Mouse (Mus musculus) CH12.LX (cell line): Measurements from ENCODE around the gene Ppp1r26. TPM values are rescaled to one million over a fixed set of nuclear protein-coding genes. Genes with fewer than 3 reads are reported as not detected.
A peak's percentile ranks its signal among the peaks of the same experiment; 100 is the strongest.

Source experiments
- DNase-seq: peaks from one replicate; pipeline ENCODE4 v3.0.0-alpha.2; 2013; ENCODE audit errors: extremely low read depth
- H3K27ac ChIP-seq: 2 replicates; pipeline ENCODE4 v1.5.1; 2012; ENCODE audit warnings: low read depth, mild to moderate bottlenecking, control low read depth, moderate library complexity; ENCODE audit not compliant: insufficient read depth
- H3K27me3 ChIP-seq: replicated peaks from 2 replicates; pipeline ENCODE3; 2012; ENCODE audit warnings: inconsistent platforms
- H3K36me3 ChIP-seq, 2 experiments: replicated peaks in 1 of 2; 2 replicates each; pipeline versions ENCODE3 to v1.6.1; 2012; ENCODE audit warnings: inconsistent platforms in 1 of 2, low read length in 1 of 2, mild to moderate bottlenecking in 1 of 2, mixed read lengths in 1 of 2, moderate library complexity in 1 of 2; ENCODE audit not compliant: control insufficient read depth in 1 of 2, insufficient read depth in 1 of 2
- H3K4me1 ChIP-seq, 2 experiments: 2 replicates each; pipeline ENCODE4 v1.6.1; 2012; ENCODE audit warnings: inconsistent platforms in 1 of 2, moderate library complexity in 1 of 2; ENCODE audit not compliant: insufficient read depth in 2 of 2, control insufficient read depth in 1 of 2
- H3K4me2 ChIP-seq: 2 replicates; pipeline ENCODE4 v1.6.1; 2012; ENCODE audit warnings: low read depth, mild to moderate bottlenecking, control low read depth; ENCODE audit not compliant: poor library complexity, insufficient read depth, severe bottlenecking
- H3K4me3 ChIP-seq, 3 experiments: fragments of 150-350 bp in 1 of 3; sonication (generic) in 1 of 3; replicated peaks in 1 of 3; 2 replicates each; pipeline versions ENCODE3 to v1.5.1; 2011 to 2012; ENCODE audit warnings: low read depth in 2 of 3, low read length in 2 of 3, mild to moderate bottlenecking in 2 of 3, moderate library complexity in 2 of 3, control low read depth in 1 of 3, improper control_type of control experiment in 1 of 3, inconsistent platforms in 1 of 3, mixed read lengths in 1 of 3; ENCODE audit not compliant: poor library complexity in 1 of 3
- H3K79me2 ChIP-seq: replicated peaks from 2 replicates; pipeline ENCODE4 v1.6.1; 2012; ENCODE audit warnings: mild to moderate bottlenecking, moderate library complexity; ENCODE audit not compliant: control insufficient read depth, poor library complexity, insufficient read depth, severe bottlenecking; ENCODE audit errors: extremely low read depth
- H3K9ac ChIP-seq: 2 replicates; pipeline ENCODE4 v1.6.1; 2012; ENCODE audit warnings: low read depth, mild to moderate bottlenecking, control low read depth, moderate library complexity; ENCODE audit not compliant: insufficient read depth
- H3K9me3 ChIP-seq: replicated peaks from 2 replicates; pipeline ENCODE3; 2012; ENCODE audit warnings: low read length, inconsistent platforms, mixed read lengths
- BHLHE40 ChIP-seq: IDR thresholded peaks from 2 replicates; pipeline ENCODE4 v1.6.1; 2011; ENCODE audit warnings: mild to moderate bottlenecking, low read depth, low read length, improper control_type of control experiment
- CHD1 ChIP-seq: IDR thresholded peaks from 2 replicates; pipeline ENCODE4 v1.6.1; 2012; ENCODE audit warnings: low read depth, low read length, improper control_type of control experiment, inconsistent platforms
- CTCF ChIP-seq, 2 experiments: IDR thresholded peaks in 1 of 2; conservative IDR thresholded peaks in 1 of 2; 2 replicates each; pipeline ENCODE4 v1.5.1; 2011 to 2012; ENCODE audit warnings: low read depth in 2 of 2, low read length in 2 of 2, improper control_type of control experiment in 1 of 2, inconsistent platforms in 1 of 2, mild to moderate bottlenecking in 1 of 2, moderate library complexity in 1 of 2
- E2F4 ChIP-seq: IDR thresholded peaks from 2 replicates; pipeline ENCODE4 v1.6.1; 2011; ENCODE audit warnings: low read depth, low read length, improper control_type of control experiment; ENCODE audit not compliant: insufficient replicate concordance
- ELF1 ChIP-seq: IDR thresholded peaks from 2 replicates; pipeline ENCODE4 v1.6.1; 2014; ENCODE audit warnings: low read depth, mild to moderate bottlenecking, inconsistent platforms, low read length, improper control_type of control experiment
- EP300 ChIP-seq: IDR thresholded peaks from 2 replicates; pipeline ENCODE4 v1.6.1; 2011; ENCODE audit warnings: low read length, improper control_type of control experiment
- ETS1 ChIP-seq: conservative IDR thresholded peaks from 2 replicates; pipeline ENCODE4 v1.6.1; 2012; ENCODE audit warnings: low read depth, mild to moderate bottlenecking, inconsistent platforms, low read length, improper control_type of control experiment, moderate library complexity
- HCFC1 ChIP-seq: IDR thresholded peaks from 2 replicates; pipeline ENCODE4 v1.6.1; 2012; ENCODE audit warnings: low read depth, mild to moderate bottlenecking, inconsistent platforms, low read length, improper control_type of control experiment
- JUN ChIP-seq: IDR thresholded peaks from 2 replicates; pipeline ENCODE4 v1.6.1; 2011; ENCODE audit warnings: low read depth, mild to moderate bottlenecking, low read length, improper control_type of control experiment, moderate library complexity; ENCODE audit not compliant: insufficient read depth
- KAT2A ChIP-seq: IDR thresholded peaks from 2 replicates; pipeline ENCODE4 v1.6.1; 2012; ENCODE audit warnings: low read length, improper control_type of control experiment, inconsistent platforms; ENCODE audit not compliant: insufficient replicate concordance
- MAFK ChIP-seq: IDR thresholded peaks from 2 replicates; pipeline ENCODE4 v1.6.1; 2011; ENCODE audit warnings: low read length, improper control_type of control experiment; ENCODE audit not compliant: insufficient replicate concordance
- MAX ChIP-seq: IDR thresholded peaks from 2 replicates; pipeline ENCODE4 v1.6.1; 2011; ENCODE audit warnings: low read length, improper control_type of control experiment
- MAZ ChIP-seq: IDR thresholded peaks from 2 replicates; pipeline ENCODE4 v1.6.1; 2012; ENCODE audit warnings: low read depth, mild to moderate bottlenecking, inconsistent platforms, low read length, improper control_type of control experiment, moderate library complexity
- MEF2A ChIP-seq: IDR thresholded peaks from 2 replicates; pipeline ENCODE4 v1.6.1; 2014; ENCODE audit warnings: low read depth, mild to moderate bottlenecking, inconsistent platforms, low read length, improper control_type of control experiment, borderline replicate concordance
- MXI1 ChIP-seq: IDR thresholded peaks from 2 replicates; pipeline ENCODE4 v1.6.1; 2011; ENCODE audit warnings: mild to moderate bottlenecking, low read depth, low read length, improper control_type of control experiment
- MYC ChIP-seq: IDR thresholded peaks from 2 replicates; pipeline ENCODE4 v1.6.1; 2011; ENCODE audit warnings: low read depth, mild to moderate bottlenecking, improper control_type of control experiment, low read length
- NELFE ChIP-seq: IDR thresholded peaks from 2 replicates; pipeline ENCODE4 v1.6.1; 2011; ENCODE audit warnings: low read depth, low read length, improper control_type of control experiment
- NRF1 ChIP-seq: IDR thresholded peaks from 2 replicates; pipeline ENCODE4 v1.6.1; 2014; ENCODE audit warnings: low read depth, mild to moderate bottlenecking, inconsistent platforms, low read length, improper control_type of control experiment, moderate library complexity
- PAX5 ChIP-seq: IDR thresholded peaks from 2 replicates; pipeline ENCODE4 v1.6.1; 2012; ENCODE audit warnings: low read length, inconsistent platforms, mixed read lengths
- POLR2A ChIP-seq: IDR thresholded peaks from 2 replicates; pipeline ENCODE4 v1.6.1; 2011; ENCODE audit warnings: low read depth, mild to moderate bottlenecking, improper control_type of control experiment, low read length
- POLR2AphosphoS2 ChIP-seq: IDR thresholded peaks from 2 replicates; pipeline ENCODE4 v1.6.1; 2011; ENCODE audit warnings: low read depth, low read length, improper control_type of control experiment
- RAD21 ChIP-seq: IDR thresholded peaks from 2 replicates; pipeline ENCODE4 v1.6.1; 2011; ENCODE audit warnings: low read depth, mild to moderate bottlenecking, low read length, improper control_type of control experiment, moderate library complexity
- RCOR1 ChIP-seq: conservative IDR thresholded peaks from 2 replicates; pipeline ENCODE4 v1.6.1; 2012; ENCODE audit warnings: low read depth, mild to moderate bottlenecking, inconsistent platforms, low read length, improper control_type of control experiment
- SIN3A ChIP-seq: IDR thresholded peaks from 2 replicates; pipeline ENCODE4 v1.6.1; 2012; ENCODE audit warnings: low read length, improper control_type of control experiment, inconsistent platforms
- SMC3 ChIP-seq: IDR thresholded peaks from 2 replicates; pipeline ENCODE4 v1.6.1; 2011; ENCODE audit warnings: low read depth, low read length, improper control_type of control experiment
- TBP ChIP-seq: conservative IDR thresholded peaks from 2 replicates; pipeline ENCODE4 v1.6.1; 2011; ENCODE audit warnings: low read depth, low read length, improper control_type of control experiment
- TCF12 ChIP-seq: IDR thresholded peaks from 2 replicates; pipeline ENCODE4 v1.6.1; 2014; ENCODE audit warnings: low read depth, mild to moderate bottlenecking, inconsistent platforms, low read length, improper control_type of control experiment
- UBTF ChIP-seq: IDR thresholded peaks from 2 replicates; pipeline ENCODE4 v1.6.1; 2012; ENCODE audit warnings: low read depth, mild to moderate bottlenecking, inconsistent platforms, low read length, improper control_type of control experiment, moderate library complexity
- USF2 ChIP-seq: conservative IDR thresholded peaks from 2 replicates; pipeline ENCODE4 v1.6.1; 2011; ENCODE audit warnings: low read depth, low read length, improper control_type of control experiment
- ZC3H11A ChIP-seq: IDR thresholded peaks from 2 replicates; pipeline ENCODE4 v1.6.1; 2012; ENCODE audit warnings: low read depth, mild to moderate bottlenecking, inconsistent platforms, low read length, improper control_type of control experiment
- ZKSCAN1 ChIP-seq: IDR thresholded peaks from 2 replicates; pipeline ENCODE4 v1.6.1; 2012; ENCODE audit warnings: low read depth, inconsistent platforms, low read length, improper control_type of control experiment, borderline replicate concordance
- dilution Hi-C: fragments of 300-500 bp; cut with MboI; formaldehyde crosslinking; loops from 2 replicates; pipeline ENCODE4 v1.14.3; 2020; ENCODE audit warnings: low sequenced_read_pairs; ENCODE audit not compliant: extremely low pct_unique_long_range_greater_than_20kb, extremely low pct_ligation_motif_present
- in situ Hi-C: fragments of 300-500 bp; cut with MboI; formaldehyde crosslinking; loops from 3 replicates; pipeline ENCODE4 v1.14.3; 2019; ENCODE audit warnings: low sequenced_read_pairs, low pct_ligation_motif_present, low pct_unique_long_range_greater_than_20kb, mixed read lengths
- polyA plus RNA-seq: library from polyadenylated mRNA; unstranded; fragments of >175 nt; gene quantifications from 2 replicates; pipeline ENCODE4 v1.2.1, GENCODE M21; 2012; ENCODE audit warnings: low read depth; ENCODE audit not compliant: insufficient read length
- total RNA-seq, 2 experiments: library from RNA; depleted of rRNA; stranded (reverse); fragments of 300-350 nt in 1 of 2; fragments of >200 nt in 1 of 2; gene quantifications; 2 replicates each; pipeline ENCODE4 v1.2.3; 2012 to 2014

Ppp1r26 gene
- total and polyA plus RNA-seq, 3 experiments = 0.77 TPM; not detected in 2

DNA sequence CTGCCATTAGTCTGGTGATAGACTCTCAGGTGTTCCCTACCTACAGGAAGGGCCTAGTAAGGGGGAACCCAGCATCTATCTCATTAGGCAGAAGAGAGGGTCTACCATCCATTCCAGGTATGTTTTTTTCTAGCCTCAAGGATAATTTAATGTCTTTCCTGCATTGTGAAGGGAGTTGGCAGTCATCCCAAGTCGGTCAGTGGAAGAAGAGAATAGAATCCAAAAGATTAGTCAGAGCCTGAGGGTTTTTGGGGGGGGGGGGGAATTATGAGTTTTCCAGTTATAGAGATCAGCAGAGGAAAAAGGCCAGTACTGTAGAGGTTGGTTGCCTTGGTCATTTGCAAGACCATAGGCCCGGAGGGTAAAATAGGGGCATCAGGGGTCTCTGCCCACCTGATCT is 47.9 kb downstream of the Ppp1r26 start:
- peaks cover 29% of the 10 kb centered on the region for H3K27me3 ChIP-seq
- H3K4me1 ChIP-seq = peaks cover 0 to 15% of the 10 kb centered on the region in 2 experiments; a peak in 2 of 4 replicates
- H3K79me2 ChIP-seq = no peaks in the 10 kb centered on the region
- TF ChIP-seq NELFE (no peak), MAZ (no peak), MEF2A (no peak), JUN (no peak), MAX (no peak), MAFK (no peak), NRF1 (no peak), ZKSCAN1 (no peak), CHD1 (no peak), TCF12 (no peak), ZC3H11A (no peak), POLR2AphosphoS2 (no peak), ETS1 (no peak), HCFC1 (no peak), EP300 (no peak), BHLHE40 (no peak), UBTF (no peak)
- TF ChIP-seq, all 38 proteins: peak for 0
- Histone ChIP-seq H3K4me3 (peak overlapping the region in 1 of 3 experiments; percentile 37), H3K4me2 (peak overlapping the region; percentile 84; the same call in 1 of the 2 replicates), H3K9ac (peak overlapping the region; percentile 37; the same call in 1 of the 2 replicates), H3K9me3 (peaks cover 4% of the 10 kb centered on the region), H3K27ac (no peak overlapping the region), H3K36me3 (no peaks in the 10 kb centered on the region)
- dilution Hi-C loops (no loop called here), in situ Hi-C loops (no loop called here)
- DNase-seq = no peak

DNA sequence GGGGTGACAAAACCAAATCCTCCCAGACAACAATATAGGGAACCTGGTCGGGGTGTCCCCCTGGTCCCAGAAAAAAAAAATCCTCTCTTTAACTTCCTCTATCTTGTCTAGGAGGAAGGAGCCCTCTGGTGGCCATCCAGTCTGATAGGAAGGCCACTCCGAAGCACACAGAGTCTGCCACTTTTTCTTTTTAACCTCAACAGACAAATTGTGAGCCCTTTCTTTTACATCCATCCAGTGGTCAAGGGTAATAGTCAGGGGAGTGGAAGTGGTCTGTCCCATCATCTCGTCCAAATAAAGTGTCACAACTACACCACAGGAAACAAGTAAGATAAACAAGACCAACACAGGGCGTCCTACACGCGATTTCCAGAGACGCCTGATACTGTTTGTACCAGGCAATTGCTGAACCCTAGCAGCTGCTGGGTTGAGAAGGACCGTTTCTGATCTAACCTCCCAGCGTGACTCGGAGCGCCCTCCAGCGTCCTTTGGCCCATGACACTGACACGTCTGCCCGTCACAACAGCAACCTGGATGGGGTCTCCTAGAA is 48.7 kb downstream of the Ppp1r26 start:
- in situ Hi-C loops (no loop called here), dilution Hi-C loops (no loop called here)
- Histone ChIP-seq H3K36me3 (no peaks in the 10 kb centered on the region), H3K79me2 (no peaks in the 10 kb centered on the region), H3K4me3 (peak overlapping the region; percentile 37 to 60 (median 53)), H3K27me3 (peaks cover 37% of the 10 kb centered on the region), H3K9me3 (peaks cover 4% of the 10 kb centered on the region), H3K4me1 (peaks cover 0 to 15% of the 10 kb centered on the region in 2 experiments; a peak in 2 of 4 replicates), H3K9ac (peak overlapping the region; percentile 50), H3K4me2 (peak overlapping the region; percentile 84), H3K27ac (no peak overlapping the region)
- peak; percentile 74 for DNase-seq
- TF ChIP-seq NELFE (peak; percentile 48; the same call in 1 of the 2 replicates), ZKSCAN1 (no peak), ETS1 (peak; percentile 34), SIN3A (0 out of 2 replicates have a peak, but pooled peaks have one; percentile 38), MEF2A (peak; percentile 57; the same call in 1 of the 2 replicates), USF2 (no peak), MAZ (peak; percentile 68; the same call in 1 of the 2 replicates), RAD21 (peak; percentile 22), MAFK (no peak), TBP (no peak), POLR2A (no peak), ELF1 (peak; percentile 48), SMC3 (peak; percentile 35), RCOR1 (no peak), E2F4 (no peak), CTCF (conservative IDR thresholded peaks at IDR 0.05 in 1 of 2, IDR thresholded peaks at IDR 0.05 in 1 of 2; ENCODE audit: low read depth in 2 of 2, low read length in 2 of 2) (peak; percentile 38 to 73; a peak in 3 of 4 replicates), MXI1 (no peak; the same call in 1 of the 2 replicates), HCFC1 (peak; percentile 41; the same call in 1 of the 2 replicates), MYC (0 out of 2 replicates have a peak, but pooled peaks have one; percentile 21), EP300 (0 out of 2 replicates have a peak, but pooled peaks have one; percentile 43), PAX5 (no peak), KAT2A (no peak), JUN (no peak)
